Mouse (Mus musculus) intestine, embryonic 14.5 days (tissue): ENCODE measurements at regions not wholly inside any gene's neighbourhood (a gene's known extent, or its start where the extent isn't known, plus 50 kb on each side); places are given as distances from the start of the nearest gene placed in this dataset.
A peak's percentile ranks its signal among the peaks of the same experiment; 100 is the strongest.

Source experiments
- ATAC-seq: fragments of 200-750 bp; cut with Nextera tagmentation; replicated peaks from 2 replicates; pipeline ENCODE4 v1.8.0; 2017; ENCODE audit warnings: low read depth, moderate number of reproducible peaks, moderate TSS enrichment, moderate library complexity; ENCODE audit not compliant: low FRiP score, low TSS enrichment
- DNase-seq: peaks from one replicate; pipeline ENCODE4 v3.0.0-alpha.2; 2018; ENCODE audit warnings: low spot score
- H3K27ac ChIP-seq: fragments of 300-500 bp; sonication (generic); 2 replicates; pipeline ENCODE4 v1.5.1; 2014; ENCODE audit warnings: low read depth, mild to moderate bottlenecking, control low read depth
- H3K27me3 ChIP-seq: fragments of 300-500 bp; sonication (generic); replicated peaks from 2 replicates; pipeline ENCODE4 v1.6.1; 2014; ENCODE audit warnings: low read length, control low read depth; ENCODE audit not compliant: control insufficient read depth, insufficient read depth
- H3K36me3 ChIP-seq: fragments of 300-500 bp; sonication (generic); 2 replicates; pipeline ENCODE4 v1.6.1; 2014; ENCODE audit warnings: low read length, control low read depth; ENCODE audit not compliant: control insufficient read depth, insufficient read depth
- H3K4me1 ChIP-seq: fragments of 300-500 bp; sonication (generic); replicated peaks from 2 replicates; pipeline ENCODE4 v1.6.1; 2014; ENCODE audit warnings: low read length, control low read depth, mixed read lengths; ENCODE audit not compliant: control insufficient read depth, insufficient read depth
- H3K4me2 ChIP-seq: fragments of 300-500 bp; sonication (generic); 2 replicates; pipeline ENCODE4 v1.6.1; 2014; ENCODE audit warnings: low read length
- H3K4me3 ChIP-seq: fragments of 300-500 bp; sonication (generic); 2 replicates; pipeline ENCODE4 v1.5.1; 2014; ENCODE audit warnings: low read depth, low read length, control low read depth, mixed read lengths
- H3K9ac ChIP-seq: fragments of 300-500 bp; sonication (generic); 2 replicates; pipeline ENCODE4 v1.6.1; 2014; ENCODE audit warnings: mild to moderate bottlenecking, low read length
- H3K9me3 ChIP-seq: fragments of 300-500 bp; sonication (generic); 2 replicates; pipeline ENCODE4 v1.6.1; 2016; ENCODE audit warnings: low read length, control low read depth; ENCODE audit not compliant: control insufficient read depth
- whole genome bisulfite sequencing: fragments of 180-500 bp; shearing (Covaris S2); extraction: QIAGEN DNeasy Blood & Tissue Kit; methylation state at CpG from one replicate; pipeline ENCODE4 v1.1.7; 2014; 5-methylcytosine and 5-hydroxymethylcytosine counted together

DNA sequence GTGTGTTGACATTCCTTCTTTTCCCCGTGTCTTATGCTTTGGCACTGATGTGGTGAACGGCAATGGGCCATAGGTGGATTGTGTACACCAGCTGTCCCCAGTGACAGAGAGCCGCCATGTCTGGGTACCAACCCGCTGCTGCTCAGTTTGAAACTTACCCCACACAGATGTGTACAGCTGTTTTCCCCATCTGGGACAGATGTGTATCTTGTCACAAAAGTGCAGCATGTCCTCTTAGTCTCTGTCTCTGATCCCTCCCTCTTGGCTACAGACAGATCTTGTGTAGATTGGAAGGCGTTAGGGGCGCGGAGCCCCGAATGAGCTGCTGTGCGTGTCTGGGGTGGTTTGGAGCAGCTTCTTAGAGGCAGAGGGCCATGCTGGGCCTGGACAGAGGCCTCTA lies 196.1 kb upstream of the Sulf2 start:
- Histone ChIP-seq H3K4me1 (peaks cover 31% of the 10 kb centered on the region), H3K4me2 (no peak overlapping the region), H3K27me3 (no peaks in the 10 kb centered on the region), H3K27ac (no peak overlapping the region), H3K4me3 (no peak overlapping the region), H3K9me3 (no peaks in the 10 kb centered on the region), H3K36me3 (no peaks in the 10 kb centered on the region), H3K9ac (no peak overlapping the region)
- 76% methylated on average over 9 of the region's 9 CpGs for whole genome bisulfite sequencing
- no peak for ATAC-seq
- no peak for DNase-seq

DNA sequence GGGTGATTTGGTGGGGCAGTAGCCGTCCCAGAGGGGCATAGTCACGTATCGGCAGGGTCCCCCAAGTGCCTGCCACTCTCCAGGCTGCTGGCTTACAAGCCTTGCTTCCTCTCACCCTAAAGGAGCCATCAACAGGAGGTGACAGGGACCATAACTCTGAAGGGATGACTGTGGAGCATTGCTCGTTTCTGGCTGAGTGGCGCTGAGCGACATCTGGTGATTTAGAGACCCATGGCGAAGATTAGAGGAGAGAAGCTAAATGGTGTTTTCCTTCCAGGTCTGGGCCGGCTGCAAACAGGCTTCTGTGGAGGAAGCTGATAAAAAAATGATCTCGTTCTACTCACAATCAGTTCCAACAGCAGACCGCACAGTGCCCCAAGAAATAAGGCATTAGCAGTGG lies 193.2 kb upstream of the Sulf2 start:
- DNase-seq (no peak), ATAC-seq (no peak)
- H3K4me1 ChIP-seq: peaks cover 38% of the 10 kb centered on the region
- no peak overlapping the region for H3K27ac ChIP-seq
- 43% methylated on average over 10 of the region's 10 CpGs for WGBS
- no peaks in the 10 kb centered on the region for H3K36me3 ChIP-seq
- H3K27me3 ChIP-seq: no peaks in the 10 kb centered on the region
- no peak overlapping the region for H3K4me2 ChIP-seq
- no peaks in the 10 kb centered on the region for H3K9me3 ChIP-seq
- no peak overlapping the region for H3K9ac ChIP-seq
- no peak overlapping the region for H3K4me3 ChIP-seq

GRCm38 (mm10) chr2:166346421-166347182 lies 191.1 kb upstream of the Sulf2 start:
- no peak for ATAC-seq
- 38% methylated on average over 18 of the region's 18 CpGs for WGBS
- DNase-seq: no peak
- H3K36me3 ChIP-seq: no peaks in the 10 kb centered on the region
- no peaks in the 10 kb centered on the region for H3K9me3 ChIP-seq
- no peaks in the 10 kb centered on the region for H3K27me3 ChIP-seq
- no peak overlapping the region for H3K4me2 ChIP-seq
- no peak overlapping the region for H3K4me3 ChIP-seq
- H3K9ac ChIP-seq: no peak overlapping the region
- peaks cover 31% of the 10 kb centered on the region for H3K4me1 ChIP-seq
- H3K27ac ChIP-seq: no peak overlapping the region

DNA sequence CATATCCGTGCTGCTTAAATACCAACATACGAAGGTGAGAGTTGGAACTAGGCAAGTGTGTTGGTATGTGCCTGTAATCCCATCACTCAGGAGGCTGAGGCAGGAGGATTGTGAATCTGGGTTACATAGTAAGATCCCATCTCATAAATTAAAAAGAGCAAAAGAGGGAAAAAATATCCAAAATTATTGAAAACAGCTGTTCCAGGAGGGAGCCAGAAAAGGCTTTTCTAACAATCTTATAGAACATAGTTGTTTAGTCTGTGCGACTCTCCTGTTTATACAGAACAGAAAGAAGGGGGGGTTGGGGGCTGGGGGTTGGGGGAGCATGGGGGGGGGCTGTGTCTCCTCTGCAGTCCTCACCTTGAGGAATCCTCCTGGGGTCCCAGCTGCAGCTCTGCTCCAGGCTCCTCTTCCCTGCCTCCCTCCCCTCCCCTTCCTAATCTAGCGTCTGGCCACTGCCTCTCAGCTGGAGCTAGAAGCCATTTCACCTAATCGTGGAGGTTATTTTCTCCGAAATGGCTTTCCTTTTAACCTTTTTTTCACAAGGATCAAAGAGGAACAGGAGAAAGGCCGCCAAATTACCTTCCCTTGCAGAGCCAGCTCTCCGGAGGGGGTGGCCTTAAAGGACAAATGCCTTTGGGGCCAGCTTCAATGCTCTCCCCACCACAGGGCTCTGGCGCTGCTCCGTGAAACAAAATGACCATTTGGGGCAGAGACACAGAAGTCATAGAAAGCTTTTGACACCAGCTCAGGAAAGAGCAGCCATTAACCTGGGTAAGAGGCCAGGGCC lies 188.3 kb upstream of the Sulf2 start:
- Histone ChIP-seq H3K27me3 (no peaks in the 10 kb centered on the region), H3K4me1 (peaks cover 34% of the 10 kb centered on the region), H3K4me3 (no peak overlapping the region), H3K9ac (no peak overlapping the region), H3K9me3 (no peaks in the 10 kb centered on the region; the same call in 1 of the 2 replicates), H3K36me3 (no peaks in the 10 kb centered on the region), H3K4me2 (no peak overlapping the region), H3K27ac (peak overlapping the region; percentile 40; the same call in 1 of the 2 replicates)
- no peak for ATAC-seq
- no peak for DNase-seq
- WGBS: 29% methylated on average over 10 of the region's 10 CpGs

- Histone ChIP-seq H3K36me3 (no peaks in the 10 kb centered on the region), H3K27me3 (no peaks in the 10 kb centered on the region), H3K27ac (no peak overlapping the region), H3K4me3 (no peak overlapping the region), H3K9me3 (no peaks in the 10 kb centered on the region; the same call in 1 of the 2 replicates), H3K4me2 (no peak overlapping the region), H3K9ac (no peak overlapping the region), H3K4me1 (peaks cover 46% of the 10 kb centered on the region)
- DNase-seq (no peak), ATAC-seq (no peak)
- 72% methylated on average over 9 of the region's 9 CpGs for WGBS
These were observed 186.9 kb upstream of the Sulf2 start for GRCm38 (mm10) chr2:166342407-166342806.

DNA sequence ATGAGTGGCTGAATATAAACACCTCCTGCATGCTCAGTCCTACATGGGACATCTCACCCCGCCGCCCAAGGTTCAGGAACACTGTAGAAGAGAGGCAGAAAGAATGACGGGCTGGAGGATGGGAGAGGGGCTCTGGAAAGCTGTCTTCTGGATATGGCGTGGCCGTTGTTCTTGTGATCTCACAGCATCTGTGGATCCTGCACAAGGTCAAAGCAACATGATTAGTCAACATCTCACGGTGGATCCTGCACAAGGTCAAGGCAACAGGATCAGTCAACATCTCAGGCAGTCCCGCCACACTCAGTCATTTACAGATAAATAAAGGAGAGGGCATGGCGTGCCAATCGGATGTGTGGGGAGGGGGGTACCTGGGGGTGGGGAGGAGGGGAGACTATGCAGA lies 184.7 kb upstream of the Sulf2 start:
- no peak for ATAC-seq
- Histone ChIP-seq H3K36me3 (no peaks in the 10 kb centered on the region), H3K9me3 (no peaks in the 10 kb centered on the region; the same call in 1 of the 2 replicates), H3K4me1 (peaks cover 39% of the 10 kb centered on the region), H3K4me2 (no peak overlapping the region), H3K4me3 (no peak overlapping the region), H3K9ac (no peak overlapping the region), H3K27me3 (no peaks in the 10 kb centered on the region), H3K27ac (0 out of 2 replicates have a peak overlapping the region, but pooled peaks have one; percentile 60)
- WGBS: 74% methylated on average over 9 of the region's 9 CpGs
- DNase-seq: no peak

- H3K9me3 ChIP-seq: no peaks in the 10 kb centered on the region; the same call in 1 of the 2 replicates
- no peaks in the 10 kb centered on the region for H3K27me3 ChIP-seq
- 83% methylated on average over 5 of the region's 5 CpGs for WGBS
- H3K4me2 ChIP-seq: no peak overlapping the region
- DNase-seq (no peak), ATAC-seq (no peak)
- H3K9ac ChIP-seq: no peak overlapping the region
- H3K27ac ChIP-seq: peak overlapping the region; percentile 60
- H3K4me3 ChIP-seq: no peak overlapping the region
- peaks cover 43% of the 10 kb centered on the region for H3K4me1 ChIP-seq
- no peaks in the 10 kb centered on the region for H3K36me3 ChIP-seq
These were observed 184.0 kb upstream of the Sulf2 start for GRCm38 (mm10) chr2:166339427-166339826.

DNA sequence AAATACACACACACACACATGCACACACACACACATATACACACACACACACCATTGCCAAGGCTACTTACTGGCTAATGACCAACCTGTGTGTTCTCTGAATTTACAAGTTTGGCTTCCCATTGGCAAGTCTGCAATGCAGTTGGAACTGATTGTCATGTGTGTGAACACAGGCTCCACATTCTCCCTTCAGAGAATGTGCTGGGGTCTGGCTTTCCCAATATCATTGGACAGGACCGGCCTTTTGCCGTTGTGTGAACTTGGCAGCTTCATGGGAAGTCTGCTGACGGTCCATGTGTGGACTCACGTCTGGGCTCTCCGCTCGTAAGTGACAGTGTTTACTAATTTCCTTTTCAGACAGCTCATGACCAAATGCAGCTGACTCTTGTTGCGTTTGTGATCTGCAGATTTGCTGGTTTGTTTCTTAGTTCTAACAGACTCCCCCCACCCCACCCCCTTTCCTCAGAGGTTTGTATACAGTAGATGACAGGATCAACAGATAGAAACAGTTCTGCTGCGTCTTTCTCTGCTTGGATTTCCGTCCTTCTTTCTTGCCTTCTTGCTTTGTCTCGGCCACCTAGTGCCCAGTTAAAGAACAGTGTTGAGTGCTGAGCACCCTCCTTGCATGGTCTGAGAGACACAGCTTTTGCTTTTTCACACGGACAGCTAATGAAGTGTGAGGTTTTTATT lies 183.1 kb upstream of the Sulf2 start:
- Histone ChIP-seq H3K9me3 (no peaks in the 10 kb centered on the region; the same call in 1 of the 2 replicates), H3K4me2 (no peak overlapping the region), H3K36me3 (no peaks in the 10 kb centered on the region), H3K9ac (no peak overlapping the region), H3K4me3 (no peak overlapping the region), H3K27ac (peak overlapping the region; percentile 60), H3K4me1 (peaks cover 45% of the 10 kb centered on the region), H3K27me3 (no peaks in the 10 kb centered on the region)
- no peak for DNase-seq
- peak; percentile 51; the same call in 1 of the 2 replicates for ATAC-seq
- WGBS: 22% methylated on average over 11 of the region's 11 CpGs
